Mouse (Mus musculus) cerebellum, adult 2 months (tissue): ENCODE measurements around the gene Amigo1.

ENCODE experiments used
- CTCF ChIP-seq: fragments of 200-500 bp; IDR thresholded peaks from 2 replicates; pipeline ENCODE4 v1.5.1; 2011; ENCODE audit warnings: low read depth, mild to moderate bottlenecking, control low read depth, low read length, moderate library complexity, borderline replicate concordance; ENCODE audit not compliant: insufficient read depth
- POLR2A ChIP-seq: fragments of 200-500 bp; IDR thresholded peaks from 2 replicates; pipeline ENCODE4 v1.6.1; 2011; ENCODE audit warnings: low read length, control low read depth, borderline replicate concordance; ENCODE audit not compliant: insufficient read depth

- TF ChIP-seq CTCF (no peak), POLR2A (no peak)
Observed at GRCm38 (mm10) chr3:108165532-108166315, 20.4 kb upstream of the Amigo1 start.
